Mouse (Mus musculus) adrenal gland, adult (tissue): ENCODE results near the gene Il1rapl2.

ENCODE experiments used
- DNase-seq, 2 experiments: peaks; one replicate each; pipeline ENCODE4 v3.0.0; 2022 to 2023; ENCODE audit warnings: low spot score in 1 of 2; ENCODE audit not compliant: inconsistent age in 2 of 2

The Il1rapl2 gene

GRCm38 (mm10) chrX:137570321-137571195 is at the start of gene Il1rapl2:
Gene Il1rapl2, plus strand, starts transcription at chrX:137570608.
- peak; percentile 17 to 58 for DNase-seq

GRCm38 (mm10) chrX:137548348-137548747 is 22.1 kb upstream of the Il1rapl2 start:
- no peak for DNase-seq

- peak in 1 of 2 experiments; percentile 60 for DNase-seq
Observed at GRCm38 (mm10) chrX:137569472-137570188, 778 bp upstream of the Il1rapl2 start.

GRCm38 (mm10) chrX:137582656-137583055 is 12.2 kb downstream of the Il1rapl2 start:
- DNase-seq: peak; percentile 11 to 62

GRCm38 (mm10) chrX:137620697-137621096 is 50.3 kb downstream of the Il1rapl2 start:
- DNase-seq: peak; percentile 14 to 71

GRCm38 (mm10) chrX:137667011-137667410 is 96.6 kb downstream of the Il1rapl2 start:
- peak in 1 of 2 experiments; percentile 37 for DNase-seq

GRCm38 (mm10) chrX:137687974-137688373 is 117.6 kb downstream of the Il1rapl2 start:
- DNase-seq: no peak

- DNase-seq: no peak
Observed at GRCm38 (mm10) chrX:137700006-137700405, 129.6 kb downstream of the Il1rapl2 start.

GRCm38 (mm10) chrX:137755537-137755936 is 185.1 kb downstream of the Il1rapl2 start:
- no peak for DNase-seq

- DNase-seq: peak in 1 of 2 experiments; percentile 58
Observed at GRCm38 (mm10) chrX:137805484-137806200, 235.2 kb downstream of the Il1rapl2 start.

GRCm38 (mm10) chrX:137806231-137807114 is 236.1 kb downstream of the Il1rapl2 start:
- no peak for DNase-seq

GRCm38 (mm10) chrX:137809526-137809925 is 239.1 kb downstream of the Il1rapl2 start:
- DNase-seq: no peak

GRCm38 (mm10) chrX:137812151-137812550 is 241.7 kb downstream of the Il1rapl2 start:
- no peak for DNase-seq

GRCm38 (mm10) chrX:137848936-137849335 is 278.5 kb downstream of the Il1rapl2 start:
- no peak for DNase-seq

- no peak for DNase-seq
Observed at GRCm38 (mm10) chrX:137923490-137923889, 353.1 kb downstream of the Il1rapl2 start.

GRCm38 (mm10) chrX:137926835-137927234 is 356.4 kb downstream of the Il1rapl2 start:
- peak in 1 of 2 experiments; percentile 22 for DNase-seq

GRCm38 (mm10) chrX:137947741-137948140 is 377.3 kb downstream of the Il1rapl2 start:
- no peak for DNase-seq

- DNase-seq: no peak
Observed at GRCm38 (mm10) chrX:137971306-137971705, 400.9 kb downstream of the Il1rapl2 start.

- DNase-seq: no peak
Observed at GRCm38 (mm10) chrX:138043113-138043512, 472.7 kb downstream of the Il1rapl2 start.

GRCm38 (mm10) chrX:138103954-138104353 is 533.5 kb downstream of the Il1rapl2 start:
- DNase-seq: no peak
